Mouse (Mus musculus) ES-E14 (cell line): Measurements from ENCODE around the gene Nwd2.

Experiments
- CHD2 ChIP-seq: IDR thresholded peaks from 2 replicates; pipeline ENCODE4 v1.6.1; 2014; ENCODE audit warnings: mild to moderate bottlenecking, low read depth, low read length, inconsistent platforms
- HCFC1 ChIP-seq: IDR thresholded peaks from 2 replicates; pipeline ENCODE4 v1.6.1; 2012; ENCODE audit warnings: low read length, inconsistent platforms, borderline replicate concordance; ENCODE audit not compliant: insufficient read depth
- MAFK ChIP-seq: IDR thresholded peaks from 2 replicates; pipeline ENCODE4 v1.6.1; 2014; ENCODE audit warnings: mild to moderate bottlenecking, low read depth, low read length, inconsistent platforms; ENCODE audit not compliant: insufficient read depth
- ZC3H11A ChIP-seq: IDR thresholded peaks from 2 replicates; pipeline ENCODE4 v1.6.1; 2012; ENCODE audit warnings: low read depth, mild to moderate bottlenecking, inconsistent platforms, low read length, borderline replicate concordance
- ZNF384 ChIP-seq: IDR thresholded peaks from 2 replicates; pipeline ENCODE4 v1.6.1; 2012; ENCODE audit warnings: low read depth, low read length, inconsistent platforms

GRCm38 (mm10) chr5:63755092-63755761, 106.3 kb downstream of the Nwd2 start:
- TF ChIP-seq CHD2 (no peak), ZNF384 (no peak), MAFK (no peak), ZC3H11A (no peak), HCFC1 (no peak)
